Mouse (Mus musculus): ENCODE measurements around the gene 4933416C03Rik. TPM values are rescaled to one million over a fixed set of nuclear protein-coding genes. Genes with fewer than 3 reads are reported as not detected.

Gene 4933416C03Rik
- total and polyA plus RNA-seq, 3 experiments, result not detected

- H3K4me3 ChIP-seq, result no peak overlapping the region
- no peaks in the 10 kb centered on the region for H3K36me3 ChIP-seq (ENCODE audit: control insufficient read depth, insufficient read depth, low read length)
- no peaks in the 10 kb centered on the region for H3K79me2 ChIP-seq (replicated peaks; ENCODE audit: control insufficient read depth, insufficient read depth, low read length)
- intact Hi-C loops (cut with DNase I), result no loop called here
- no peak for DNase-seq
- no peaks in the 10 kb centered on the region for H3K27me3 ChIP-seq (ENCODE audit: control insufficient read depth, insufficient read depth, low read length)
- H3K4me1 ChIP-seq (ENCODE audit: control insufficient read depth, insufficient read depth, low read length), result no peaks in the 10 kb centered on the region
- WGBS, result 84% methylated on average over 8 of the region's 8 CpGs
- no peak for TF ChIP-seq POLR2A (IDR thresholded peaks at IDR 0.05; ENCODE audit: insufficient read depth, low read depth, low read length)
- TF ChIP-seq EP300 (IDR thresholded peaks at IDR 0.05; ENCODE audit: insufficient read depth, low read depth, low read length), result no peak
- TF ChIP-seq CTCF (IDR thresholded peaks at IDR 0.05), result no peak
- H3K9ac ChIP-seq (ENCODE audit: low read depth, low read length), result no peak overlapping the region
- no peak overlapping the region for H3K27ac ChIP-seq
Observed at GRCm38 (mm10) chr10:116140226-116140625, 26.5 kb upstream of the 4933416C03Rik start.

DNA sequence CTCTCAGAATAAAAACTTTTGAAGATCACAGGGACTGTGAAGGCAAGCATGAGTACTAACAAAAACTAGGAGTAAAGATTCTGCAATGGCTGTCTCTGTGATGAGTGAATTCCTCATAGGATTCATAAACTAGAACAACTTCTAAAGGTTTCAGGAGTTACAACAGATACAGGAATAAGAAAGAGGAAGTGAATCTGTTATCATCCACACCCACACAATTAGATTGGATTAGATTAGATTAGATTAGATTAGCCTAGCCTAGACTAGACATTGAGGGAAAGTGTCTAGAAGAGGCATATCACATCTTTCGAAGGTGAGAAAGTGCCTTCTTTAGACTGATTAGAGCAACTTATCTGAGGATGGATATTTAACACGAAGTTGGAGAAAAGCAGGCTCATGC is 21.5 kb upstream of the 4933416C03Rik start:
- WGBS, result 73% methylated on average over 2 of the region's 2 CpGs
- no peaks in the 10 kb centered on the region for H3K4me1 ChIP-seq (ENCODE audit: control insufficient read depth, insufficient read depth, low read length)
- H3K4me3 ChIP-seq, result no peak overlapping the region
- H3K36me3 ChIP-seq (ENCODE audit: control insufficient read depth, insufficient read depth, low read length), result no peaks in the 10 kb centered on the region
- DNase-seq, result no peak
- no peaks in the 10 kb centered on the region for H3K27me3 ChIP-seq (ENCODE audit: control insufficient read depth, insufficient read depth, low read length)
- no peak overlapping the region for H3K27ac ChIP-seq
- intact Hi-C loops (cut with DNase I), result no loop called here
- no peaks in the 10 kb centered on the region for H3K79me2 ChIP-seq (replicated peaks; ENCODE audit: control insufficient read depth, insufficient read depth, low read length)
- H3K9ac ChIP-seq (ENCODE audit: low read depth, low read length), result no peak overlapping the region
- TF ChIP-seq CTCF (IDR thresholded peaks at IDR 0.05) (no peak), POLR2A (IDR thresholded peaks at IDR 0.05; ENCODE audit: insufficient read depth, low read depth, low read length) (no peak), EP300 (IDR thresholded peaks at IDR 0.05; ENCODE audit: insufficient read depth, low read depth, low read length) (no peak)

- intact Hi-C loops (cut with DNase I), result no loop called here
- no peaks in the 10 kb centered on the region for H3K27me3 ChIP-seq (ENCODE audit: control insufficient read depth, insufficient read depth, low read length)
- H3K4me1 ChIP-seq (ENCODE audit: control insufficient read depth, insufficient read depth, low read length), result no peaks in the 10 kb centered on the region
- H3K36me3 ChIP-seq (ENCODE audit: control insufficient read depth, insufficient read depth, low read length), result no peaks in the 10 kb centered on the region
- no peak overlapping the region for H3K4me3 ChIP-seq
- TF ChIP-seq POLR2A (IDR thresholded peaks at IDR 0.05; ENCODE audit: insufficient read depth, low read depth, low read length) (no peak), CTCF (IDR thresholded peaks at IDR 0.05) (no peak), EP300 (IDR thresholded peaks at IDR 0.05; ENCODE audit: insufficient read depth, low read depth, low read length) (no peak)
- 71% methylated on average over 4 of the region's 4 CpGs for WGBS
- H3K9ac ChIP-seq (ENCODE audit: low read depth, low read length), result no peak overlapping the region
- no peak for DNase-seq
- H3K79me2 ChIP-seq (replicated peaks; ENCODE audit: control insufficient read depth, insufficient read depth, low read length), result no peaks in the 10 kb centered on the region
- no peak overlapping the region for H3K27ac ChIP-seq
Observed at GRCm38 (mm10) chr10:116132233-116132632, 18.5 kb upstream of the 4933416C03Rik start.

DNA sequence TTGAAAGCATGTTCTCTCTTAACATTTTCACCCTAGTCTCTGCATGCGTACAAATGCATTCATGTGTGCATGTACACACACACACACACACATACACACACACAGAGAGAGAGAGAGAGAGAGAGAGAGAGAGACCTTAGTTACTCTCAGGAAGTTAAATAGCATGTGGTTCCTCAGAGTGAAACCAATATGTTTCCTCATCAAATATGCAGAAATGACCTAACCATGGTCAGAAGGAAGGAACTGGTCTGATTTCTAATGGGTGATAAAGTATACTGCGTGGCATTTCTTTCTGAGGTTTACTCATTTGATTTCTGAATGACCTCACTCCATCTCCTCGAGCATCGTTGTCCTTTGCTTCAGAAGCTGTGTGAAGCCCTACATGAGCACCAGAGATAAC is 17.5 kb upstream of the 4933416C03Rik start:
- Histone ChIP-seq H3K79me2 (replicated peaks; ENCODE audit: control insufficient read depth, insufficient read depth, low read length) (no peaks in the 10 kb centered on the region), H3K4me3 (no peak overlapping the region)
- WGBS, result 63% methylated on average over 4 of the region's 4 CpGs

GRCm38 (mm10) chr10:116130401-116130800 is 16.7 kb upstream of the 4933416C03Rik start:
- Histone ChIP-seq H3K9ac (ENCODE audit: low read depth, low read length) (no peak overlapping the region), H3K79me2 (replicated peaks; ENCODE audit: control insufficient read depth, insufficient read depth, low read length) (no peaks in the 10 kb centered on the region), H3K4me1 (ENCODE audit: control insufficient read depth, insufficient read depth, low read length) (no peaks in the 10 kb centered on the region), H3K4me3 (no peak overlapping the region), H3K36me3 (ENCODE audit: control insufficient read depth, insufficient read depth, low read length) (no peaks in the 10 kb centered on the region), H3K27ac (no peak overlapping the region), H3K27me3 (ENCODE audit: control insufficient read depth, insufficient read depth, low read length) (no peaks in the 10 kb centered on the region)
- intact Hi-C loops (cut with DNase I), result no loop called here
- TF ChIP-seq CTCF (IDR thresholded peaks at IDR 0.05) (no peak), EP300 (IDR thresholded peaks at IDR 0.05; ENCODE audit: insufficient read depth, low read depth, low read length) (no peak), POLR2A (IDR thresholded peaks at IDR 0.05; ENCODE audit: insufficient read depth, low read depth, low read length) (no peak)
- 68% methylated on average over 3 of the region's 3 CpGs for WGBS
- DNase-seq, result no peak

More for the DNA sequence above, 17.5 kb upstream of the 4933416C03Rik start:
- Histone ChIP-seq H3K27me3 (ENCODE audit: control insufficient read depth, insufficient read depth, low read length) (no peaks in the 10 kb centered on the region), H3K9ac (ENCODE audit: low read depth, low read length) (no peak overlapping the region), H3K4me1 (ENCODE audit: control insufficient read depth, insufficient read depth, low read length) (no peaks in the 10 kb centered on the region), H3K27ac (no peak overlapping the region), H3K36me3 (ENCODE audit: control insufficient read depth, insufficient read depth, low read length) (no peaks in the 10 kb centered on the region)
- no peak for DNase-seq
- TF ChIP-seq POLR2A (IDR thresholded peaks at IDR 0.05; ENCODE audit: insufficient read depth, low read depth, low read length) (no peak), CTCF (IDR thresholded peaks at IDR 0.05) (no peak), EP300 (IDR thresholded peaks at IDR 0.05; ENCODE audit: insufficient read depth, low read depth, low read length) (no peak)
- intact Hi-C loops (cut with DNase I), result no loop called here

DNA sequence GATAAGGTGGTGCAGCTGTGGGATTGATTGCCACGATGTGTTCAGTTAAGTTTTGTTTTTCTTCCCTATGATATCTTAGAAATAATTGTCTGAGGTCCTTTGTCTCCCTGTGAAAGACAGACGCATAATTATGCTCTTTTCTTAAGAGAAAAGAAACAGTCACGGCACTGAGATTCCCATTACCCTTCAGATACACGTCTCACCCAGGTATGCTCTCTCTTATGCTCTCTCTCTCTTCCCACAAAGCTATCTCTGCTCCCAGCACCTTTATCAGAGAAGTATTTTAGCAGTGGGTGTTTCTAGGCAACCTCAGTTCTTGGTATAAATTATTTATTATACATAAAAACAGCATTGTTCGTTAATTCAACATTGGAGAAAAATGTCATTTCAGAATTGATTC is 11.6 kb upstream of the 4933416C03Rik start:
- TF ChIP-seq CTCF (IDR thresholded peaks at IDR 0.05) (no peak), POLR2A (IDR thresholded peaks at IDR 0.05; ENCODE audit: insufficient read depth, low read depth, low read length) (no peak), EP300 (IDR thresholded peaks at IDR 0.05; ENCODE audit: insufficient read depth, low read depth, low read length) (no peak)
- H3K27me3 ChIP-seq (ENCODE audit: control insufficient read depth, insufficient read depth, low read length), result no peaks in the 10 kb centered on the region
- no peaks in the 10 kb centered on the region for H3K36me3 ChIP-seq (ENCODE audit: control insufficient read depth, insufficient read depth, low read length)
- no peaks in the 10 kb centered on the region for H3K4me1 ChIP-seq (ENCODE audit: control insufficient read depth, insufficient read depth, low read length)
- intact Hi-C loops (cut with DNase I), result no loop called here
- no peak for DNase-seq
- no peak overlapping the region for H3K27ac ChIP-seq
- no peak overlapping the region for H3K9ac ChIP-seq (ENCODE audit: low read depth, low read length)
- 51% methylated on average over 5 of the region's 5 CpGs for WGBS
- H3K4me3 ChIP-seq, result no peak overlapping the region
- H3K79me2 ChIP-seq (replicated peaks; ENCODE audit: control insufficient read depth, insufficient read depth, low read length), result no peaks in the 10 kb centered on the region
